11 mouse cellular contexts compared by ENCODE assay signal in genomic region chr5:25532256-25533147, GRCm38 (mm10). TPM values are rescaled to one million over a fixed set of nuclear protein-coding genes. Genes with fewer than 3 reads are reported as not detected.
DNase-seq lines count a peak whose midpoint lies in the region; ATAC-seq and TF ChIP-seq lines count a peak whose summit lies in the region.
"Had no signal": no experiment of that assay in that cellular context is flagged by ENCODE, and none has a peak within 500 bp of the region (broad histone marks: within the 10 kb centered on the region; RNA-seq: fewer than 3 reads in every experiment).

No protein-coding gene starts in this region.

- WGBS in heart, postnatal 0 days: 51% methylated on average over 18 of the region's 18 CpGs
- 44% methylated on average over 18 of the region's 18 CpGs for WGBS in heart, embryonic 11.5 days (ENCODE audit: insufficient replicate concordance)
- WGBS in thymus, adult 2 months: 90% methylated on average over 17 of the region's 18 CpGs
- 45% methylated on average over 18 of the region's 18 CpGs for WGBS in liver, embryonic 12.5 days (ENCODE audit: insufficient replicate concordance)

- H3K27ac ChIP-seq in heart, postnatal 0 days (ENCODE audit: low read depth): peak overlapping the region; percentile 46
- H3K27ac ChIP-seq in heart, embryonic 11.5 days (ENCODE audit: low read depth, low read length): no peak overlapping the region
- no peak overlapping the region for H3K27ac ChIP-seq in thymus, adult 2 months (ENCODE audit: control insufficient read depth, insufficient read depth, low read length)
- H3K27ac ChIP-seq in liver, embryonic 12.5 days: peak overlapping the region; percentile 77
- H3K27ac ChIP-seq: hindbrain, embryonic 12.5 days had no signal

- ATAC-seq in heart, postnatal 0 days (ENCODE audit: insufficient read depth, low read depth): no peak
- ATAC-seq in heart, embryonic 11.5 days (replicated peaks; ENCODE audit: insufficient number of reproducible peaks, low FRiP score, low TSS enrichment): no peak
- no peak for ATAC-seq in liver, embryonic 12.5 days
- ATAC-seq: Patski had no signal

- H3K9me3 ChIP-seq in heart, postnatal 0 days (replicated peaks; ENCODE audit: control insufficient read depth, low read length): no peaks in the 10 kb centered on the region
- H3K9me3 ChIP-seq in heart, embryonic 11.5 days (replicated peaks; ENCODE audit: control insufficient read depth, low read length): peaks cover 2% of the 10 kb centered on the region; the same call in 1 of the 2 replicates
- no peaks in the 10 kb centered on the region for H3K9me3 ChIP-seq in liver, embryonic 12.5 days (replicated peaks)
- H3K9me3 ChIP-seq: hindbrain, embryonic 12.5 days had no signal

- H3K4me1 ChIP-seq in heart, postnatal 0 days (ENCODE audit: control insufficient read depth, insufficient read depth): no peaks in the 10 kb centered on the region
- peaks cover 3% of the 10 kb centered on the region; the same call in 1 of the 2 replicates for H3K4me1 ChIP-seq in heart, embryonic 11.5 days (ENCODE audit: control insufficient read depth, insufficient read depth, low read length)
- H3K4me1 ChIP-seq in thymus, adult 2 months (replicated peaks; ENCODE audit: control insufficient read depth, insufficient read depth, low read length): peaks cover 11% of the 10 kb centered on the region
- H3K4me1 ChIP-seq in liver, embryonic 12.5 days: peaks cover 49% of the 10 kb centered on the region

- no peak overlapping the region for H3K4me3 ChIP-seq in heart, postnatal 0 days (ENCODE audit: low read depth, low read length)
- H3K4me3 ChIP-seq in heart, embryonic 11.5 days (ENCODE audit: low read depth, low read length): no peak overlapping the region
- no peak overlapping the region for H3K4me3 ChIP-seq in thymus, adult 2 months (ENCODE audit: control insufficient read depth, insufficient read depth, low read length)
- no peak overlapping the region for H3K4me3 ChIP-seq in liver, embryonic 12.5 days
- H3K4me3 ChIP-seq: hindbrain, embryonic 12.5 days had no signal

- no peaks in the 10 kb centered on the region for H3K27me3 ChIP-seq in heart, postnatal 0 days (ENCODE audit: control insufficient read depth, insufficient read depth, low read length)
- no peaks in the 10 kb centered on the region for H3K27me3 ChIP-seq in heart, embryonic 11.5 days (ENCODE audit: control insufficient read depth, insufficient read depth, low read length)
- no peaks in the 10 kb centered on the region for H3K27me3 ChIP-seq in thymus, adult 2 months (ENCODE audit: control insufficient read depth, insufficient read depth, low read length)
- no peaks in the 10 kb centered on the region for H3K27me3 ChIP-seq in liver, embryonic 12.5 days (replicated peaks)
- H3K27me3 ChIP-seq: hindbrain, embryonic 12.5 days; Patski had no signal

- no peak for TF ChIP-seq EP300 in heart, postnatal 0 days (IDR thresholded peaks at IDR 0.05; ENCODE audit: low read depth)

- H3K9ac ChIP-seq in heart, postnatal 0 days (replicated peaks; ENCODE audit: low read depth, low read length): no peak overlapping the region
- H3K9ac ChIP-seq in heart, embryonic 11.5 days (ENCODE audit: low read depth, low read length): no peak overlapping the region
- peak overlapping the region; percentile 54; the same call in 1 of the 2 replicates for H3K9ac ChIP-seq in liver, embryonic 12.5 days
- H3K9ac ChIP-seq: hindbrain, embryonic 12.5 days had no signal

- no peak for TF ChIP-seq CTCF in heart, postnatal 0 days (IDR thresholded peaks at IDR 0.05; ENCODE audit: low read depth)
- no peak for TF ChIP-seq CTCF in thymus, adult 2 months (IDR thresholded peaks at IDR 0.05; ENCODE audit: borderline replicate concordance, control insufficient read depth, extremely low read depth, insufficient read depth, low read length, poor library complexity)

- no peak for TF ChIP-seq POLR2A in thymus, adult 2 months (IDR thresholded peaks at IDR 0.05; ENCODE audit: control insufficient read depth, extremely low read depth, insufficient read depth, low read length, poor library complexity)

- no peak overlapping the region for H3K4me2 ChIP-seq in heart, postnatal 0 days (ENCODE audit: low read depth, low read length)
- no peak overlapping the region for H3K4me2 ChIP-seq in heart, embryonic 11.5 days
- H3K4me2 ChIP-seq in liver, embryonic 12.5 days: peak overlapping the region; percentile 39
- H3K4me2 ChIP-seq: hindbrain, embryonic 12.5 days had no signal

- DNase-seq in heart, postnatal 0 days (ENCODE audit: low spot score): no peak
- DNase-seq in thymus, adult 2 months: peak; percentile 8
- DNase-seq in thymus, adult 18-20 months: no peak
- DNase-seq in natural killer cell, adult 2 months (ENCODE audit: low spot score in 2 of 2): no peak
- no peak for DNase-seq in layer of hippocampus, adult 18-20 months (ENCODE audit: low spot score in 2 of 2)
- DNase-seq: kidney, postnatal 36 days had no signal

- no peaks in the 10 kb centered on the region for H3K36me3 ChIP-seq in heart, postnatal 0 days (replicated peaks; ENCODE audit: control insufficient read depth, insufficient read depth, low read length)
- H3K36me3 ChIP-seq in heart, embryonic 11.5 days (ENCODE audit: control insufficient read depth, insufficient read depth, low read length): no peaks in the 10 kb centered on the region
- no peaks in the 10 kb centered on the region for H3K36me3 ChIP-seq in thymus, adult 2 months (ENCODE audit: control insufficient read depth, insufficient read depth, low read length)
- no peaks in the 10 kb centered on the region for H3K36me3 ChIP-seq in liver, embryonic 12.5 days
- H3K36me3 ChIP-seq: hindbrain, embryonic 12.5 days had no signal

RNA-seq across cellular contexts. Expression of gene Cct8l1, which starts 16.6 kb away (rescaled TPM):
- total RNA-seq in heart, postnatal 0 days (2014; rRNA removed; ENCODE audit: low replicate concordance): 0.08 TPM in 1 of 2 replicates, not detected in the other
- polyA plus RNA-seq in heart, postnatal 0 days (2015; fragmentation: Nextera tagmentation; extraction: Ambion mirVana): not detected in 2 replicates
- not detected in 2 replicates for polyA plus RNA-seq in heart, embryonic 11.5 days (2014; fragmentation: Nextera tagmentation; extraction: Ambion mirVana)
- 0.08 TPM in 2 replicates for polyA plus RNA-seq in thymus, adult 2 months (2012; rRNA removed)
- 0.06 TPM in 1 of 2 replicates, not detected in the other for polyA plus RNA-seq in liver, embryonic 12.5 days (2016; fragmentation: Nextera tagmentation; extraction: Ambion mirVana)
- under 1 TPM; 0.32 to 0.38 TPM for total RNA-seq in layer of hippocampus, adult 18-20 months (2021)
- polyA plus RNA-seq: limb, embryonic 11.5 days; Patski had no signal

RNA-seq across cellular contexts. Expression of gene Kmt2c, which starts 33.9 kb away (rescaled TPM):
- total RNA-seq in heart, postnatal 0 days (2014; rRNA removed; ENCODE audit: low replicate concordance): 22.4 and 29.3 TPM in 2 replicates
- 5.4 TPM in 2 replicates for polyA plus RNA-seq in heart, postnatal 0 days (2015; fragmentation: Nextera tagmentation; extraction: Ambion mirVana)
- polyA plus RNA-seq in heart, embryonic 11.5 days (2014; fragmentation: Nextera tagmentation; extraction: Ambion mirVana): 9.8 and 12.9 TPM in 2 replicates
- polyA plus RNA-seq in thymus, adult 2 months (2012; rRNA removed): 41.7 and 42.6 TPM in 2 replicates
- 11.6 and 11.9 TPM in 2 replicates for polyA plus RNA-seq in liver, embryonic 12.5 days (2016; fragmentation: Nextera tagmentation; extraction: Ambion mirVana)
- total RNA-seq in layer of hippocampus, adult 18-20 months (2021): 10 to 100 TPM; 74.0 to 78.1 TPM

Comparison
In these comparisons a context has a peak if more than half of its experiments do, and no peak if none do; other contexts are left out.
1. H3K27ac ChIP-seq: peak in heart, postnatal 0 days (single experiment) and liver, embryonic 12.5 days (single experiment); none in heart, embryonic 11.5 days (single experiment) and thymus, adult 2 months (single experiment).